Mouse (Mus musculus) mammary gland, adult 2 months (tissue): ENCODE measurements around the gene Ugt2a1. TPM values are rescaled to one million over a fixed set of nuclear protein-coding genes. Genes with fewer than 3 reads are reported as not detected.

ENCODE experiments used
- polyA plus RNA-seq: library from polyadenylated mRNA; depleted of rRNA; stranded (reverse); fragments of >200 nt; gene quantifications from 2 replicates; pipeline ENCODE4 v1.2.3, GENCODE M21; 2012; ENCODE audit warnings: low replicate concordance; rRNA removed

Ugt2a1 gene
- not detected in 2 replicates for polyA plus RNA-seq

DNA sequence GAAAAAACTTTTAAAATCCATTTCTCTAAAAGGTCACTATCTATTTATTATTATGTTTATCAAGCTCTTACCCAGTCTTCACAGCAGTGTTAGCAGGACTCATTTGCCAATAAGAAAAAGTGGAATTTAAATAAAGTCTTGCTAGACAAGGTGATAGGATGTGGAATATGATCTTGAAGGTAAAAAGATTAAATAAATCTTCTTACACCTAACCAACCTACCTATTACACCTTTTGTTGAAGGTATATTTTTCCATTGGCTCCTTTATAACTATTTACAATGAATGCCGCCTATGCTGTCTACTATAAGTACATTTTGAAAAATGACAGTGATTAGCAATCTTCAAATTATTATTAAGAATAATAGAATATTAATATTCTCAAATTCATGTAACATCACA, at the start of gene Ugt2a1:
Gene Ugt2a1 (minus strand): TSS at position 101 of the 400 bp plus-strand sequence.

DNA sequence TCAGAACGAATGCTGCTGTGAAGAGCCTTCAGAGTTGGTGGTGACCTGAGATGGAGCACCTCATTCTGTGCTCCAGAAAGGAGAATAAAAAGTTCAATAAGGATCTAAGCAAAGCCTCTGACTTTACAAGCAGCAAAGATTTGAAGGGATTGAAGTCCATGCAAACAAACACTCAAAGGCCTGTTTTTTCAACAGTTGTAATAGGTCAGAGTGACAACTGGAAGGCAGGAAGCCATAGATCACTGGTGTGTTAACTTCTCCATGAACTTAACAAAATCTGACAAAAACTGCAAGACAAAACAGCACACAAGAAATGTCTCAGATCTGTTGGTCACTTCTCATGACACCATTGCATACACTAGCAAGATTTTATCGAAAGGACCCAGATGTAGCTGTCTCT, 47.4 kb upstream of the Ugt2a1 start, which contains the start of gene Sult1b1:
Gene Sult1b1 (minus strand): TSS at position 85 of the 400 bp plus-strand sequence.

DNA sequence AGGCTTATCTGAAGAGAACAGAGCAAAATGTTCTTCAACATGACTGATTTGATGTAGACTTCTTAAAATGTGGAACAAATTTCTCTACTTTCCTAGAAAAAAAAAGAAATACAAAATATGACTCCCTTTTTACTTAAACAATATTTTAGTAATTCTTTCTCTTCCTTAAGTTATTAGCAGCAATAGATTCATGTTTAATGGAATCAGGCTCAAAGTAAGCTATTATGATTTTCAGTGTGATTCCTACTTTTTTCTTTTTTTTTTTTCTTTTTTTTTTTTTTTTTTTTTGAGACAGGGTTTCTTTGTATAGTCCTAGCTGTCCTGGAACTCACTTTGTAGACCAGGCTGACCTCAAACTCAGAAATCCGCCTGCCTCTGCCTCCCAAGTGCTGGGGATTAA, 4.0 kb downstream of the Ugt2a1 start, which contains the start of gene Gm43638:
Gene Gm43638 (minus strand): TSS at position 101 of the 400 bp plus-strand sequence.

DNA sequence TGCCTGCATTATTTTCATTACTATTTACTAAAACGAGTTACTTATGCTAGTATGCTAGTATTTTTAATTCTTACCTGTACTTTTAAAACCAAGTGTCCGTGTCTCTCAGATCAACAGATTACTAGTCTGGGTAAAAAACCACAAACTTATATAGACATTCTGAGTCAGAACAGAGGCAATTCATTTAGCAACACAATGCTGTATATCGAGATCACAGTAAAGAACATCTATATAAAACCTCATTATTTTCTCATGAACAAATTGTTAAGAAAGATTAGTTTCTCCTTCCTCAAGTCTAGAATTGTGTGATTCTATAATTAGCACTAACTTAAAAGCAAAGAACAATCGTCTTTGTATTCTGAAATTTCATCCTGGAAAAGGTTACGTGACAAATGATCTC, 8.5 kb downstream of the Ugt2a1 start, which contains the start of gene Ugt2a2:
Gene Ugt2a2 (minus strand): TSS at position 101 of the 400 bp plus-strand sequence.

DNA sequence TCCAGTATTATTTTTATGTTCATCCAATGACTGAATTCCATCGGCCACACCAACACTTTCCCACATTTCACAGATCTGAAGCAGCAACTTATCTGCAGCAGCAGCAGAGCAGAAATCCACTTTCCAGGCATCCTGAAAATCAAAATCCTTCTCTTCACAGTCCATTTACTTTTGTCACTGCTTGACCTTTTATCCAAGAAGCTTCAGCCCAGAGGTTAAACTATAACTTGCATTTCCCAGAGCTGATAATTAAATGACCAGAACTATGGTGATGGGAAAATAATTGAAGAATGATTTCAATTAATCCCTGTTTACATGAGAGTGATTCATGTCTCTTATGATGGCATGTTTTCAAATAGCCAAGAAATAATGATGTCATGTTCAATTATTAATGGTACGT, 66.6 kb downstream of the Ugt2a1 start, which contains the start of gene Ugt2b38:
Gene Ugt2b38 (minus strand): TSS at position 163 of the 400 bp plus-strand sequence.

Other genes with a start within 250 kb of the Ugt2a1 start
- not detected in 2 replicates for gene Ugt2b37, start 236.1 kb downstream of the Ugt2a1 start, polyA plus RNA-seq
- gene Ugt2a3, start 153.7 kb downstream of the Ugt2a1 start, polyA plus RNA-seq, result 0.20 TPM in 1 of 2 replicates, not detected in the other
- gene Ugt2b38, start 66.7 kb downstream of the Ugt2a1 start, polyA plus RNA-seq, result not detected in 2 replicates
- gene Ugt2a2, start 8.6 kb downstream of the Ugt2a1 start, polyA plus RNA-seq, result not detected in 2 replicates
- gene Gm43638, start 4.1 kb downstream of the Ugt2a1 start, polyA plus RNA-seq, result not detected in 2 replicates
- not detected in 2 replicates for gene Sult1b1, start 47.3 kb upstream of the Ugt2a1 start, polyA plus RNA-seq
- gene Sult1d1, start 78.2 kb upstream of the Ugt2a1 start, polyA plus RNA-seq, result not detected in 2 replicates
- not detected in 2 replicates for gene Sult1e1, start 100.7 kb upstream of the Ugt2a1 start, polyA plus RNA-seq
- gene Csn1s1, start 175.3 kb upstream of the Ugt2a1 start, polyA plus RNA-seq, result 0.13 TPM in 1 of 2 replicates, not detected in the other
- 0.10 and 0.30 TPM in 2 replicates for gene Csn2, start 208.8 kb upstream of the Ugt2a1 start, polyA plus RNA-seq